Mouse (Mus musculus): Measurements from ENCODE around the gene C130074G19Rik. TPM values are rescaled to one million over a fixed set of nuclear protein-coding genes. Genes with fewer than 3 reads are reported as not detected.

Gene C130074G19Rik
- polyA plus RNA-seq, 1 experiment from 2014 or later = 1.3 TPM

DNA sequence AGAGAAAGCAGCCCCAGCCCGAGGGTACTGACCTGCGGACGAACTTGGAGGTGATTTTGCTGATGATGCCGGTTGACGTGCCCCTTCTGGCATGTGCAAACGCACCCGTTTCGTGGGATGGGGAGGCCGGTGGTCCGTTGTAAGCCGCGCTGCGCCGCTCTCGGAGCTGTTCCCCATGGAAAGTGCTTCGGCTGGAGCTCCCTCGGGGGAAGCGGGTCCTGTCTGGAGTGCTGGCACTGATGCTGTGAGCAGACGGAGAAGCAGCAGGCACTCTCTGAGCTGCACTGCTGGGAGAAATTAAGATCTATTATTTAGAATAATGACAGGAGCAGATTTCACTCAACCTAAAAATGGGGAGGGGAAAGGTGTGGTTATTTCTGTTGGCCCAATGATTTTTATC is 22.4 kb upstream of the C130074G19Rik start:
- 72% methylated on average over 19 of the region's 19 CpGs for WGBS (ENCODE audit: insufficient replicate concordance)
- no peaks in the 10 kb centered on the region for H3K9me3 ChIP-seq (replicated peaks)
- no peak for ATAC-seq (ENCODE audit: low read depth)
- no peak for DNase-seq
- H3K9ac ChIP-seq = no peak overlapping the region
- H3K27me3 ChIP-seq = no peaks in the 10 kb centered on the region
- H3K27ac ChIP-seq = no peak overlapping the region
- no peak overlapping the region for H3K4me3 ChIP-seq (replicated peaks)
- no peaks in the 10 kb centered on the region for H3K4me1 ChIP-seq (replicated peaks)
- no peak overlapping the region for H3K4me2 ChIP-seq
- no peaks in the 10 kb centered on the region for H3K36me3 ChIP-seq

DNA sequence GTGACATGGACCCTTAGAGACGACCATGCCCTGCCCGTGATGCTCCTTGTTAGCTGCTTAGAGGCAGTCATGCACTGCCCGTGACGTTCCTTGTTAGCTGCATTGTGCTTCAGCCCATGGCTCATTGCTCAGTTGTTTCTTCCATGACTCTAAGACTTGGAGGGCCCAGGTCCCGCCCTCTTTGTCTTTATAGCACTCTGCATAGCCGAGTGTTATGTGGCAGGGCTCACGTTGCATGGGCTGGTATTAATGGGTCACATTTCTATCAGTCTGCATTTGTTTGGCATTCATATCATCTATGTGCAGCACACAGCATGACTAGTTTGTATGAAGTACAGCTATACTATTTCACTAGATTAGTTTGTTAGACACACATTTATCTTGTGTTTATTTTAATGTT is 20.7 kb upstream of the C130074G19Rik start:
- no peaks in the 10 kb centered on the region for H3K27me3 ChIP-seq
- DNase-seq (no peak), ATAC-seq (ENCODE audit: low read depth) (no peak)
- H3K9ac ChIP-seq = no peak overlapping the region
- WGBS (ENCODE audit: insufficient replicate concordance) = 59% methylated on average over 7 of the region's 7 CpGs
- no peaks in the 10 kb centered on the region for H3K9me3 ChIP-seq (replicated peaks)
- no peaks in the 10 kb centered on the region for H3K36me3 ChIP-seq
- no peak overlapping the region for H3K4me3 ChIP-seq (replicated peaks)
- H3K27ac ChIP-seq = no peak overlapping the region
- H3K4me2 ChIP-seq = no peak overlapping the region
- no peaks in the 10 kb centered on the region for H3K4me1 ChIP-seq (replicated peaks)

DNA sequence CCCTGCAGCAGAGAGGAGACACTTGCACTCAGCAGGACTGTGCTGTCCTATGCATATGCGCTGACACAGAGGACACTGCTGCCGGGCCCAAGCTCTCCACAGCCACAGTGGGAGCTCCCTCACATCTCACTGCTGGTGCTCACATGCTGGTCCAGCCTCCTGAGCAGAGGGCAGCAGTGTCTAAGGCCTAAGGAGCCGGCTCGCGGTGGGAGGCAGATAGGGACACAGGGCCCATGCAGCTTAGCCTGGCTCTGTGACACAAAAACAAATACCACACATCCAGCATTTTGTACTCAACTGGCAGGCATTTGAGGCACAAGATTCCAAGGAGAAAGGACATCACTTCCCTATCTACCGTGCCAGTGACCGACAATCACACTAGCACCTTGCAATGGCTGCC is 19.9 kb upstream of the C130074G19Rik start:
- Histone ChIP-seq H3K9me3 (replicated peaks) (no peaks in the 10 kb centered on the region), H3K9ac (no peak overlapping the region), H3K4me1 (replicated peaks) (no peaks in the 10 kb centered on the region), H3K4me2 (no peak overlapping the region), H3K27ac (no peak overlapping the region), H3K27me3 (no peaks in the 10 kb centered on the region), H3K36me3 (no peaks in the 10 kb centered on the region), H3K4me3 (replicated peaks) (no peak overlapping the region)
- 76% methylated on average over 7 of the region's 7 CpGs for WGBS (ENCODE audit: insufficient replicate concordance)
- ATAC-seq (ENCODE audit: low read depth) (no peak), DNase-seq (no peak)

DNA sequence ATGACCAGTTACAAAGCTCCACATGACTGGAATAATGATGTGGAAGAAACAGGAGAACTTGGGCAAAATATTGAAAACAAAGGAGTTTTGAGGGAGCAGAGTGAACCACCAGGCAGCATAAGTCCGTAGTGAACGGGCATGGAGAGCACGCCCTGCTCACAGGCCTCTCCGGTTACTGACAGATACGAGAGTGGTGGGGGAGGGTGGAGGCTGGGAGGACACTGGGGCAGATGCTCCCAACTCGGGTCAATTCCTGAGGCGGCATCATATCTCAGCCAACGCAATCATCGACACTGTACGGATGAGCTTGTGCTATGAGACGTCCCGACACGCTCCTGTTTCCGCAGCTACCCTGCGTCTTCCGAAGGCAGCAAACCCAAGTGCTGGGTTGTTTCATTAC is 14.3 kb upstream of the C130074G19Rik start:
- H3K4me3 ChIP-seq (replicated peaks) = no peak overlapping the region
- H3K4me2 ChIP-seq = no peak overlapping the region
- ATAC-seq (ENCODE audit: low read depth) (no peak), DNase-seq (no peak)
- no peaks in the 10 kb centered on the region for H3K27me3 ChIP-seq
- 80% methylated on average over 16 of the region's 16 CpGs for WGBS (ENCODE audit: insufficient replicate concordance)
- no peak overlapping the region for H3K27ac ChIP-seq
- H3K36me3 ChIP-seq = no peaks in the 10 kb centered on the region
- no peaks in the 10 kb centered on the region for H3K4me1 ChIP-seq (replicated peaks)
- no peak overlapping the region for H3K9ac ChIP-seq
- no peaks in the 10 kb centered on the region for H3K9me3 ChIP-seq (replicated peaks)

DNA sequence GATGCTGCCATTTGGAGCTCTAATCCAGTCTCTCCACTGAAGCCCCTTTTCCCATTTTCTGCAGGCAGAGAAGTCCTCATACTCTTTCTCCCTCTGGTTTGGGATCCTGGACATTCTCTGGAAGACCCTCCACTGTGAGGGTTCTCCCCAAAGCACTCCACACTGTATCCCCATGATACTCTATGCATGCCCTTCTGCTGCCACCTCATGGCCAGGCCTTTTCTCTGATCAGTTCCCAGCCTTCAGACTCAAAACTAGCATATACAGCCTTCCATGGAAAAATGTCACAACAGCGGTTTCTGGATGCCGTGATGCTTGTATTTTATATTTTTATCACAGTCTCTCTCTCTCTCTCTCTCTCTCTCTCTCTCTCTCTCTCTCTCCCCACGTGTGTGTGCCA is 9.0 kb upstream of the C130074G19Rik start:
- 66% methylated on average over 3 of the region's 3 CpGs for WGBS (ENCODE audit: insufficient replicate concordance)
- DNase-seq (no peak), ATAC-seq (ENCODE audit: low read depth) (no peak)
- no peaks in the 10 kb centered on the region for H3K27me3 ChIP-seq
- H3K27ac ChIP-seq = no peak overlapping the region
- no peaks in the 10 kb centered on the region for H3K9me3 ChIP-seq (replicated peaks)
- H3K4me1 ChIP-seq (replicated peaks) = no peaks in the 10 kb centered on the region
- H3K9ac ChIP-seq = no peak overlapping the region
- no peaks in the 10 kb centered on the region for H3K36me3 ChIP-seq
- no peak overlapping the region for H3K4me3 ChIP-seq (replicated peaks)
- no peak overlapping the region for H3K4me2 ChIP-seq

DNA sequence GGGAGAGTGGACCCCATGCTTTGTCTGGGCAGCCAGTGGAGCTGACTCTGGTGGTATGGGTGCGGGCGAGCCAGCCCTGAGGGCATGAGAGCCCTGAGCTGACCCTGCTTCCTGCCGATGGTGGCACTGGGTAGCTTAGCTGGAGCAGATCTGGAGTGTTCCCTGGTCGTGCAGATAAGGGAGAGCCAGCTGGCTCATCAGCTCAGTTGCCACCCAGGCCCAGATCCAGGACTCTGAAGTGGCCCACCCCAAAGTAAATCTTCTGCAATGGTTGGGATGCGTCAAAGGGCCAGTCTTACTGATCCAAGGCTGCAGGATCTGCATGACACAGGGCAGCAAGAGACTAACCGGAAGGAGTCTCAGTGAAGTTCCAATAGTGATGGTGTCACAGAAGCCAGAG is 6.4 kb upstream of the C130074G19Rik start:
- Histone ChIP-seq H3K4me2 (no peak overlapping the region), H3K36me3 (no peaks in the 10 kb centered on the region), H3K4me3 (replicated peaks) (no peak overlapping the region), H3K27ac (no peak overlapping the region), H3K9me3 (replicated peaks) (no peaks in the 10 kb centered on the region), H3K9ac (no peak overlapping the region), H3K27me3 (no peaks in the 10 kb centered on the region), H3K4me1 (replicated peaks) (no peaks in the 10 kb centered on the region)
- no peak for DNase-seq
- WGBS (ENCODE audit: insufficient replicate concordance) = 65% methylated on average over 6 of the region's 6 CpGs
- ATAC-seq (ENCODE audit: low read depth) = no peak

DNA sequence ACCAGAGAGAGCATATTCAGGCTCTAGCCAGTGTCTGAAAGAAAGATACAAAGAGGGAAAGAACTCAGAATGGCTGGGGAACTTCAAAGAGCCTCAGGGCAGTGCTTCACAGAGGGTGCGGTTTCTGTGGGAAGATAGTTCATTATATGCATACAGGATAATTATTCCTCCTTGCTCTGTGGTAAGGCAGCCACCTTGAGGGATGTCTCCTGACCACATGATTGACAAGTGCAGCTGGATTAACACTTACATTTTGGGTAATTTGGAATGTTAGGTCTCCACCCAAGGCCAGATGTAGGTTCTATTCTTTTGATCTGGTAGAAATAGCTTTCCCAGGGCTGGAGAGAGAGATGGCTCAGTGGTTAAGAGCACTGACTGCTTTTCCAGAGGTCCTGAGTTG is 3.1 kb upstream of the C130074G19Rik start:
- no peak overlapping the region for H3K27ac ChIP-seq
- H3K27me3 ChIP-seq = peaks cover 31% of the 10 kb centered on the region
- WGBS (ENCODE audit: insufficient replicate concordance) = 52% methylated on average over 1 of the region's 1 CpGs
- H3K4me3 ChIP-seq (replicated peaks) = no peak overlapping the region
- H3K4me2 ChIP-seq = no peak overlapping the region
- H3K4me1 ChIP-seq (replicated peaks) = no peaks in the 10 kb centered on the region
- no peak overlapping the region for H3K9ac ChIP-seq
- no peaks in the 10 kb centered on the region for H3K36me3 ChIP-seq
- ATAC-seq (ENCODE audit: low read depth) = no peak
- H3K9me3 ChIP-seq (replicated peaks) = no peaks in the 10 kb centered on the region
- DNase-seq = no peak

DNA sequence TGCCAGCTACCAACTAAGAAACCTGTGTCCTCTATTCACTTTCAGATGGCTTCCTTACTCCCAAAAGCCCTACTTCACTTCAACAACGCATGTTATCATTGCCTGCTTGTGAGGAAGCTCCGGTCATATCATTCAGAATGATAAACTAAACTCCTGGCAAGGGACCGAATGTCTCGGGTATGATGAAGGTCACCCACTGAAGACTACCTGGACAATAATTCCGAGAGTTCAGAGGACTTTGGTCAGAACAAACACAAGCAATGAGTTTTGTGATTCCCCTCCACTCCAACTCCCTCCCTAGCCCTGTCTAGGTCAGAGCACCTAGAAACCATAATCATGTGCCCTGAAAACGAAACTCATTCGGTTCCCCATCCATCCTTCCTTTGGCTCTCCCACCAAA is 1.2 kb downstream of the C130074G19Rik start:
- DNase-seq (no peak), ATAC-seq (ENCODE audit: low read depth) (no peak)
- Histone ChIP-seq H3K9me3 (replicated peaks) (no peaks in the 10 kb centered on the region), H3K4me2 (peak overlapping the region; percentile 55), H3K27ac (no peak overlapping the region), H3K4me1 (replicated peaks) (peaks cover 8% of the 10 kb centered on the region; the same call in 1 of the 2 replicates), H3K9ac (peak overlapping the region; percentile 57), H3K4me3 (replicated peaks) (peak overlapping the region; percentile 57), H3K27me3 (peaks cover 36% of the 10 kb centered on the region), H3K36me3 (no peaks in the 10 kb centered on the region)
- WGBS (ENCODE audit: insufficient replicate concordance) = 36% methylated on average over 7 of the region's 7 CpGs

DNA sequence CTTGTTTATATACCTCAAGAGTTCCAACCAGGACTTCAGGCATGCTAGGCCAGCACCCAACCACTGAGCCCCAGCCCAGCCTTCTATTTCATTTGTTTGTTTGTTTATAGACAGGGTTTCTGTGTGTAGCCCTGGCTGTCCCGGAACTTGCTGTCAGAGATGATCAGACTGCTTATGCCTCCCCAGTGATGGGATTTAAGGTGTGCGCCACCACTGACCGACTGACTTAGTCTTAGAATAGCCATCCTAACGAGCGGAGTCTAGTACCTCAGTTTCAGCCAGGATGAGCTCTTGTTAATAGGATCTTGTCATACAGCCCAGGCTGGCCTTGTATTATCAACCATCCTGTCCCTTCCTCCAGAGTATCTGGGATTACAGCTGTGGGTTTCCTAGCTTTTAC is 1.8 kb downstream of the C130074G19Rik start:
- H3K4me2 ChIP-seq = peak overlapping the region; percentile 55
- H3K9ac ChIP-seq = peak overlapping the region; percentile 57; the same call in 1 of the 2 replicates
- ATAC-seq (ENCODE audit: low read depth) (no peak), DNase-seq (no peak)
- peaks cover 8% of the 10 kb centered on the region; the same call in 1 of the 2 replicates for H3K4me1 ChIP-seq (replicated peaks)
- H3K36me3 ChIP-seq = no peaks in the 10 kb centered on the region
- peak overlapping the region; percentile 57 for H3K4me3 ChIP-seq (replicated peaks)
- no peak overlapping the region for H3K27ac ChIP-seq
- 76% methylated on average over 5 of the region's 5 CpGs for WGBS (ENCODE audit: insufficient replicate concordance)
- peaks cover 36% of the 10 kb centered on the region for H3K27me3 ChIP-seq
- no peaks in the 10 kb centered on the region for H3K9me3 ChIP-seq (replicated peaks)

DNA sequence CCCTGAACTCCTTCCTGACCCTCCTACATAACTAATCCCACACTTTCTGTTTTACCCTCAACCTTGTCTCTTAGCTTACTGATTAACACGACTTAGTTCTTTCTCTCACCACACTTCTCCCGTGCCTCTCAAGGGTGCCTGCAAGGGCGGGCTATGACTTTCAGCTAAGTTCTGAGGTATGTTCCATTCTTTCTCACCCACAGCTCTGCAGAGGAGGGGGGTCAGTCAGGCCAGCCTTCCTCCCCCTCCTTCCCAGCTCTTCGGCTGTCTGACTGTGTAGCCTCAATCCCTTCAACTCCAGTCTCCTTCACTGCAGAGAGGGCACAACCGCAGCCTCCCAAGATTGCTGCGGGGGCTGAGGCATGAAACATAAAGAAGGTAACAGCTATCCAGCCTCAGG is 4.2 kb downstream of the C130074G19Rik start:
- H3K27ac ChIP-seq = no peak overlapping the region
- peak overlapping the region; percentile 13; the same call in 1 of the 2 replicates for H3K4me2 ChIP-seq
- H3K9me3 ChIP-seq (replicated peaks) = no peaks in the 10 kb centered on the region
- no peaks in the 10 kb centered on the region for H3K36me3 ChIP-seq
- H3K4me1 ChIP-seq (replicated peaks) = peaks cover 16% of the 10 kb centered on the region
- H3K9ac ChIP-seq = no peak overlapping the region
- peaks cover 32% of the 10 kb centered on the region for H3K27me3 ChIP-seq
- no peak for DNase-seq
- WGBS (ENCODE audit: insufficient replicate concordance) = 64% methylated on average over 6 of the region's 6 CpGs
- no peak overlapping the region for H3K4me3 ChIP-seq (replicated peaks)
- ATAC-seq (ENCODE audit: low read depth) = no peak

DNA sequence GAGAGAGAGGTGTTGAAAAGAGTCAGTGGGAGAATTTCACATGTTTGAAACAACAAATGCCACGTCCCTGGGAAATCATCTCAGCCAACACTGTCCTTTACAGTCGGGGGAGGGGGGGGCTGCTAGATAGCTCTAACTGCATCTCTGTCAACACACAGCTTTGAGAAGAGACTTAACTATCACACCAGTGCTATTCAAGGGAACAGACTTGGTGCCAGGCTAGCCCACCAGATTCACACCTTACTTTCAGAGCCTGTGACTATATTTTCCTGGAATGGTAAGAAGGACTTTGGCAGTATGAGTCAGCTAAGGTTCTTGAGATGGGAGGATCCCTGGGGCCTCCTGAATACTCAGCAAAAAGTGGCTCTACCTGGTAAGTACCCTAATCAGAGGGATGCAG is 5.7 kb downstream of the C130074G19Rik start:
- no peak overlapping the region for H3K4me2 ChIP-seq

DNA sequence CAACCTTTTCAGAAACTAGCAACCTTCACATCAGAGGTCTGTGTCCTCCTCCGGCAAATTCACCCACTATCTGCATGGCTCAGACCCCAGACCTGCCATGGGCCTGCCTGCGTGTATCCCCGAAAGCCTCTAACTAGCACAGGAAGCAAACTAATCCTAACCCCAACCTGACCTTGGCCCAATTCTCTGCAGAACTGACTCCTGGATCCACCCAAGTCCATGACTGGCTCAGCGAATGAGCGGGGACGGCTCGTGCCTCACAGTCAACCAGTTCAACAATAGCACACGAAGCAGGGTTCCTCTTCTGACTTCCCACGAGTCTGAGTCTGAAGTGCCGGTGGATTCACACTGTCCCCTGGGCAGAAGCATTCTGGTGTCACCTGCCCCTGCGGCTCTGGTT is 9.1 kb downstream of the C130074G19Rik start:
- ATAC-seq (ENCODE audit: low read depth) = no peak
- Histone ChIP-seq H3K27ac (peak overlapping the region; percentile 50; the same call in 1 of the 2 replicates), H3K4me1 (replicated peaks) (peaks cover 37% of the 10 kb centered on the region), H3K4me2 (no peak overlapping the region), H3K27me3 (no peaks in the 10 kb centered on the region), H3K36me3 (no peaks in the 10 kb centered on the region), H3K4me3 (replicated peaks) (no peak overlapping the region), H3K9me3 (replicated peaks) (no peaks in the 10 kb centered on the region), H3K9ac (no peak overlapping the region)
- DNase-seq = no peak
- 73% methylated on average over 11 of the region's 11 CpGs for WGBS (ENCODE audit: insufficient replicate concordance)

More for the DNA sequence above, 5.7 kb downstream of the C130074G19Rik start:
- ATAC-seq (ENCODE audit: low read depth) = no peak
- Histone ChIP-seq H3K27me3 (peaks cover 17% of the 10 kb centered on the region), H3K9me3 (replicated peaks) (no peaks in the 10 kb centered on the region), H3K4me3 (replicated peaks) (no peak overlapping the region), H3K9ac (no peak overlapping the region), H3K4me1 (replicated peaks) (peaks cover 22% of the 10 kb centered on the region), H3K36me3 (no peaks in the 10 kb centered on the region), H3K27ac (no peak overlapping the region)
- no peak for DNase-seq
- 44% methylated on average over 2 of the region's 2 CpGs for WGBS (ENCODE audit: insufficient replicate concordance)

All from liver, embryonic 13.5 days (tissue).